Mouse (Mus musculus) fat pad, adult 2 months (tissue): ENCODE measurements around the gene Nccrp1.
"Not testable (repeated sequence)": the region's sequence is repeated elsewhere in the genome, so short reads cannot be mapped to it uniquely, and the experiment has no call there.

ENCODE experiments used
- DNase-seq: peaks from one replicate; pipeline ENCODE4 v3.0.0-alpha.2; 2011; ENCODE audit warnings: low read depth, low spot score; ENCODE audit errors: extremely low read depth

Gene Nccrp1

GRCm38 (mm10) chr7:28570291-28570981, 23.4 kb upstream of the Nccrp1 start:
- peak; percentile 91 for DNase-seq

GRCm38 (mm10) chr7:28568253-28568652, 21.2 kb upstream of the Nccrp1 start:
- no peak for DNase-seq

GRCm38 (mm10) chr7:28567539-28567938, 20.5 kb upstream of the Nccrp1 start:
- no peak for DNase-seq

GRCm38 (mm10) chr7:28565407-28565806, 18.4 kb upstream of the Nccrp1 start:
- no peak for DNase-seq

- DNase-seq, result no peak
Measured at GRCm38 (mm10) chr7:28562951-28563350, 15.9 kb upstream of the Nccrp1 start.

- DNase-seq, result no peak
Measured at GRCm38 (mm10) chr7:28562371-28562770, 15.3 kb upstream of the Nccrp1 start.

- no peak for DNase-seq
Measured at GRCm38 (mm10) chr7:28561967-28562366, 14.9 kb upstream of the Nccrp1 start.

- no peak for DNase-seq
Measured at GRCm38 (mm10) chr7:28560856-28561255, 13.8 kb upstream of the Nccrp1 start.

- DNase-seq, result no peak
Measured at GRCm38 (mm10) chr7:28558486-28558885, 11.4 kb upstream of the Nccrp1 start.

GRCm38 (mm10) chr7:28557708-28558107, 10.7 kb upstream of the Nccrp1 start:
- no peak for DNase-seq

GRCm38 (mm10) chr7:28557069-28557468, 10.0 kb upstream of the Nccrp1 start:
- no peak for DNase-seq

- no peak for DNase-seq
Measured at GRCm38 (mm10) chr7:28555939-28556535, 9.0 kb upstream of the Nccrp1 start.

GRCm38 (mm10) chr7:28553076-28553475, 6.0 kb upstream of the Nccrp1 start:
- DNase-seq, result no peak

GRCm38 (mm10) chr7:28547628-28548027, 574 bp upstream of the Nccrp1 start:
- DNase-seq, result no peak

- no peak for DNase-seq
Measured at GRCm38 (mm10) chr7:28546649-28547048, 405 bp downstream of the Nccrp1 start.

GRCm38 (mm10) chr7:28545891-28546210, 1.2 kb downstream of the Nccrp1 start:
- no peak for DNase-seq

- DNase-seq, result no peak
Measured at GRCm38 (mm10) chr7:28545048-28545890, 1.8 kb downstream of the Nccrp1 start.

GRCm38 (mm10) chr7:28544051-28544601, 2.9 kb downstream of the Nccrp1 start:
- DNase-seq, result no peak

- DNase-seq, result no peak
Measured at GRCm38 (mm10) chr7:28540526-28540925, 6.5 kb downstream of the Nccrp1 start, which contains the start of gene Sycn. Gene Sycn, plus strand, starts transcription at chr7:28540885.

- DNase-seq, result not testable (repeated sequence)
Measured at GRCm38 (mm10) chr7:28538886-28539285, 8.2 kb downstream of the Nccrp1 start.

GRCm38 (mm10) chr7:28532005-28532404, 15.0 kb downstream of the Nccrp1 start:
- DNase-seq, result no peak
